Mouse (Mus musculus): ENCODE results near the gene Nexmif. TPM values are rescaled to one million over a fixed set of nuclear protein-coding genes. Genes with fewer than 3 reads are reported as not detected.

The Nexmif gene
- 78.0 TPM for polyA plus RNA-seq (2014; fragmentation: Illumina TruSeq; extraction: RNeasy Lipid Tissue Mini Kit (QIAGEN cat#74804))

DNA sequence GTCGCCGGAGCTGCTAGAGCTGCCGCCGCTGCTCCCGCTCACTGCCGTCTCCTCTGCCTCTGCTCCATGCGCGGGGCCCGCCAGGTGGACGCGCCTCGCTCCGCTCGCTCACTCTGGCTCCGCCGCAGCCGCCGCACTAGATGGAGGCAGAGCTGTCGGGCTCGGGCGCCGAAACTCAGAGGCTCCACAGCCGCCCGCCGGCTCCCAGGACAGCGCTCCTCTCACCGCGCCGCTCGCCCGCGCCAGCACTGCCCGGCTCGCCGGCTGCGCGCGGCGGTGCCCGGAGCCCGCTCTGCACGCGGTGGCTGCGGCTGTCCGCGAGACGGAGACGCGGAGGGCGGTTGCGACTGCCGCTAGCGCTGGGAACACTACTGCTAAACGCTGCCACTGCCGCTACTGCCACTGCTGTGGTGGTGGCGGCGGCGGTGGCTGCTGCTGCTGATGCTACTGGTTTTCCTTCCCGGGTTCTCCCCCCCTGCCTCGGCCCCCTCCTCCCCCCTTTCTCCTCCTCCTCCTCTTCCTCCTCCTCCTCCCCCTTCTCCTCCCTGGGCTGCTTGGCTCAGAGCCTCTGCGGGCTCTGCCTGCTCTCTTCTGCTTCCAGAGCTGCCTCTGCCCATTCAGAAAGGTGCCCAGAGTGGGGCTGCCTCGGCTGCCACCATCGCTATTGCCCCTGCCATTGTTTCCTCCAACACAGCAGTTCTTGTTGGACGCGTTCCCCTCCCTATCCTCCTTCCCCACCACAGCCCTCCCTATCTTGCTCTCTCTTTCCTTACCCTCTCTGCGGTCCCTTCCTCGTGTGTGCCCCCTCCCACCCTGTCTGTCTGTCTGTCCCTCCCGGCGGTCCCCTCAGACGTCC lies at the start of gene Nexmif:
Gene Nexmif, minus strand, starts transcription at position 450 of the 856 bp plus-strand sequence.

Other genes starting within 250 kb of the Nexmif start
- 127 TPM for gene Rlim, start 219.9 kb downstream of the Nexmif start, polyA plus RNA-seq (2014; fragmentation: Illumina TruSeq; extraction: RNeasy Lipid Tissue Mini Kit (QIAGEN cat#74804))
- 90.4 TPM for gene Abcb7, start 212.7 kb upstream of the Nexmif start, polyA plus RNA-seq (2014; fragmentation: Illumina TruSeq; extraction: RNeasy Lipid Tissue Mini Kit (QIAGEN cat#74804))

All from ovary, adult 10 weeks (tissue).